Mouse (Mus musculus) hindbrain, embryonic 15.5 days (tissue): Measurements from ENCODE around the gene Gm11037. TPM values are rescaled to one million over a fixed set of nuclear protein-coding genes. Genes with fewer than 3 reads are reported as not detected.
A peak's percentile ranks its signal among the peaks of the same experiment; 100 is the strongest.

Experiments
- ATAC-seq: fragments of 200-750 bp; cut with Nextera tagmentation; 2 replicates; pipeline ENCODE4 v1.8.0; 2017; ENCODE audit warnings: low read depth, moderate number of reproducible peaks, moderate TSS enrichment; ENCODE audit not compliant: low FRiP score
- H3K27ac ChIP-seq: fragments of 300-500 bp; sonication (generic); replicated peaks from 2 replicates; pipeline ENCODE4 v1.5.1; 2015; ENCODE audit warnings: mild to moderate bottlenecking, inconsistent platforms
- H3K27me3 ChIP-seq: fragments of 300-500 bp; sonication (generic); 2 replicates; pipeline ENCODE4 v1.6.1; 2015; ENCODE audit warnings: control low read depth, inconsistent platforms
- H3K36me3 ChIP-seq: fragments of 300-500 bp; sonication (generic); 2 replicates; pipeline ENCODE4 v1.6.1; 2015; ENCODE audit warnings: control low read depth, inconsistent platforms
- H3K4me1 ChIP-seq: fragments of 300-500 bp; sonication (generic); replicated peaks from 2 replicates; pipeline ENCODE4 v1.6.1; 2015; ENCODE audit warnings: control low read depth, inconsistent platforms
- H3K4me2 ChIP-seq: fragments of 300-500 bp; sonication (generic); 2 replicates; pipeline ENCODE4 v1.6.1; 2015; ENCODE audit warnings: moderate library complexity, mild to moderate bottlenecking, inconsistent platforms
- H3K4me3 ChIP-seq: fragments of 300-500 bp; sonication (generic); 2 replicates; pipeline ENCODE4 v1.5.1; 2015; ENCODE audit warnings: mild to moderate bottlenecking, inconsistent platforms
- H3K9ac ChIP-seq: fragments of 300-500 bp; sonication (generic); 2 replicates; pipeline ENCODE4 v1.6.1; 2015; ENCODE audit warnings: inconsistent platforms
- H3K9me3 ChIP-seq: fragments of 300-500 bp; sonication (generic); 2 replicates; pipeline ENCODE4 v1.6.1; 2016; ENCODE audit warnings: control low read depth, inconsistent platforms
- WGBS: fragments of 180-500 bp; shearing (Covaris S2); methylation state at CpG from one replicate; pipeline ENCODE4 v1.1.7; 2015; 5-methylcytosine and 5-hydroxymethylcytosine counted together
- polyA plus RNA-seq: library from polyadenylated mRNA; unstranded; fragments of >200 nt; fragmentation: Nextera tagmentation; extraction: Ambion mirVana; gene quantifications from 2 replicates; pipeline ENCODE4 v1.2.1, GENCODE M21; 2015

The Gm11037 gene
- not detected in 2 replicates for polyA plus RNA-seq

GRCm38 (mm10) chr2:131132930-131133547 lies at the start of gene Gm11037:
TSS of gene Gm11037 (plus strand) at chr2:131133497.
- Histone ChIP-seq H3K9me3 (no peaks in the 10 kb centered on the region), H3K27ac (no peak within 1 kb of the TSS), H3K4me1 (no peaks in the 10 kb centered on the region), H3K4me3 (no peak within 1 kb of the TSS), H3K4me2 (no peak within 1 kb of the TSS), H3K27me3 (no peaks in the 10 kb centered on the region), H3K36me3 (no peaks in the 10 kb centered on the region), H3K9ac (no peak within 1 kb of the TSS)
- 80% methylated on average over 9 of the region's 9 CpGs for WGBS
- no peak for ATAC-seq

- Histone ChIP-seq H3K27me3 (no peaks in the 10 kb centered on the region), H3K9me3 (no peaks in the 10 kb centered on the region), H3K4me2 (no peak overlapping the region), H3K36me3 (no peaks in the 10 kb centered on the region), H3K4me1 (no peaks in the 10 kb centered on the region), H3K9ac (no peak overlapping the region), H3K27ac (no peak overlapping the region), H3K4me3 (no peak overlapping the region)
- ATAC-seq: no peak
- 85% methylated on average over 4 of the region's 4 CpGs for WGBS
These were observed 49.1 kb upstream of the Gm11037 start for GRCm38 (mm10) chr2:131084206-131084605.

- 88% methylated on average over 11 of the region's 11 CpGs for WGBS
- H3K27ac ChIP-seq: no peak within 1 kb of the TSS
- H3K9me3 ChIP-seq: no peaks in the 10 kb centered on the region
- ATAC-seq: no peak
- H3K4me2 ChIP-seq: no peak within 1 kb of the TSS
- H3K27me3 ChIP-seq: no peaks in the 10 kb centered on the region
- H3K4me3 ChIP-seq: no peak within 1 kb of the TSS
- H3K9ac ChIP-seq: no peak within 1 kb of the TSS
- no peaks in the 10 kb centered on the region for H3K4me1 ChIP-seq
- H3K36me3 ChIP-seq: no peaks in the 10 kb centered on the region
These were observed 46.5 kb upstream of the Gm11037 start, which contains the start of gene Siglec1 for GRCm38 (mm10) chr2:131086667-131087390. TSS of gene Siglec1 (minus strand) at chr2:131086765.

GRCm38 (mm10) chr2:131088581-131088980 lies 44.7 kb upstream of the Gm11037 start:
- no peaks in the 10 kb centered on the region for H3K36me3 ChIP-seq
- H3K4me1 ChIP-seq: no peaks in the 10 kb centered on the region
- H3K9me3 ChIP-seq: no peaks in the 10 kb centered on the region
- no peak overlapping the region for H3K4me2 ChIP-seq
- no peak overlapping the region for H3K4me3 ChIP-seq
- H3K9ac ChIP-seq: no peak overlapping the region
- ATAC-seq: no peak
- no peak overlapping the region for H3K27ac ChIP-seq
- WGBS: 82% methylated on average over 4 of the region's 4 CpGs
- H3K27me3 ChIP-seq: no peaks in the 10 kb centered on the region

- no peaks in the 10 kb centered on the region for H3K27me3 ChIP-seq
- no peaks in the 10 kb centered on the region for H3K9me3 ChIP-seq
- ATAC-seq: no peak
- WGBS: 96% methylated on average over 1 of the region's 1 CpGs
- no peak overlapping the region for H3K27ac ChIP-seq
- no peak overlapping the region for H3K4me3 ChIP-seq
- H3K4me1 ChIP-seq: no peaks in the 10 kb centered on the region
- H3K36me3 ChIP-seq: no peaks in the 10 kb centered on the region
- H3K9ac ChIP-seq: no peak overlapping the region
- H3K4me2 ChIP-seq: no peak overlapping the region
These were observed 43.7 kb upstream of the Gm11037 start for GRCm38 (mm10) chr2:131089634-131090033.

- no peak for ATAC-seq
- WGBS: 84% methylated on average over 3 of the region's 3 CpGs
- no peaks in the 10 kb centered on the region for H3K27me3 ChIP-seq
- no peaks in the 10 kb centered on the region for H3K4me1 ChIP-seq
- H3K9ac ChIP-seq: no peak overlapping the region
- no peak overlapping the region for H3K4me3 ChIP-seq
- no peak overlapping the region for H3K27ac ChIP-seq
- H3K36me3 ChIP-seq: no peaks in the 10 kb centered on the region
- H3K9me3 ChIP-seq: no peaks in the 10 kb centered on the region
- no peak overlapping the region for H3K4me2 ChIP-seq
These were observed 42.4 kb upstream of the Gm11037 start for GRCm38 (mm10) chr2:131090852-131091251.

GRCm38 (mm10) chr2:131093577-131093976 lies 39.7 kb upstream of the Gm11037 start:
- Histone ChIP-seq H3K4me1 (no peaks in the 10 kb centered on the region), H3K36me3 (no peaks in the 10 kb centered on the region), H3K9me3 (no peaks in the 10 kb centered on the region), H3K4me2 (no peak overlapping the region), H3K27ac (no peak overlapping the region), H3K9ac (no peak overlapping the region), H3K4me3 (no peak overlapping the region), H3K27me3 (no peaks in the 10 kb centered on the region)
- 88% methylated on average over 5 of the region's 5 CpGs for WGBS
- no peak for ATAC-seq

- no peaks in the 10 kb centered on the region for H3K36me3 ChIP-seq
- no peak overlapping the region for H3K4me2 ChIP-seq
- no peaks in the 10 kb centered on the region for H3K27me3 ChIP-seq
- H3K9ac ChIP-seq: no peak overlapping the region
- H3K4me3 ChIP-seq: no peak overlapping the region
- ATAC-seq: peak; percentile 59; the same call in 1 of the 2 replicates
- H3K4me1 ChIP-seq: no peaks in the 10 kb centered on the region
- 3% methylated on average over 1 of the region's 1 CpGs for WGBS
- no peak overlapping the region for H3K27ac ChIP-seq
- no peaks in the 10 kb centered on the region for H3K9me3 ChIP-seq
These were observed 38.5 kb upstream of the Gm11037 start for GRCm38 (mm10) chr2:131094823-131095222.

GRCm38 (mm10) chr2:131096101-131096795 lies 37.0 kb upstream of the Gm11037 start:
- no peaks in the 10 kb centered on the region for H3K4me1 ChIP-seq
- peak overlapping the region; percentile 20; the same call in 1 of the 2 replicates for H3K27ac ChIP-seq
- no peaks in the 10 kb centered on the region for H3K9me3 ChIP-seq
- WGBS: 14% methylated on average over 9 of the region's 9 CpGs
- no peaks in the 10 kb centered on the region for H3K27me3 ChIP-seq
- H3K4me2 ChIP-seq: no peak overlapping the region
- H3K4me3 ChIP-seq: no peak overlapping the region
- no peak for ATAC-seq
- no peak overlapping the region for H3K9ac ChIP-seq
- H3K36me3 ChIP-seq: no peaks in the 10 kb centered on the region

GRCm38 (mm10) chr2:131097087-131097486 lies 36.2 kb upstream of the Gm11037 start:
- Histone ChIP-seq H3K4me3 (no peak overlapping the region), H3K4me1 (no peaks in the 10 kb centered on the region), H3K27me3 (no peaks in the 10 kb centered on the region), H3K27ac (no peak overlapping the region), H3K4me2 (no peak overlapping the region), H3K36me3 (no peaks in the 10 kb centered on the region), H3K9me3 (no peaks in the 10 kb centered on the region), H3K9ac (no peak overlapping the region)
- ATAC-seq: no peak
- WGBS: 91% methylated on average over 4 of the region's 4 CpGs

GRCm38 (mm10) chr2:131101530-131101929 lies 31.8 kb upstream of the Gm11037 start:
- Histone ChIP-seq H3K27ac (no peak overlapping the region), H3K27me3 (no peaks in the 10 kb centered on the region), H3K4me1 (no peaks in the 10 kb centered on the region), H3K9ac (no peak overlapping the region), H3K9me3 (no peaks in the 10 kb centered on the region), H3K4me3 (no peak overlapping the region), H3K36me3 (no peaks in the 10 kb centered on the region), H3K4me2 (no peak overlapping the region)
- WGBS: 62% methylated on average over 3 of the region's 3 CpGs
- no peak for ATAC-seq

GRCm38 (mm10) chr2:131104021-131104420 lies 29.3 kb upstream of the Gm11037 start:
- Histone ChIP-seq H3K4me3 (no peak overlapping the region), H3K27ac (no peak overlapping the region), H3K4me2 (no peak overlapping the region), H3K9ac (no peak overlapping the region), H3K27me3 (no peaks in the 10 kb centered on the region), H3K4me1 (no peaks in the 10 kb centered on the region), H3K9me3 (no peaks in the 10 kb centered on the region), H3K36me3 (no peaks in the 10 kb centered on the region)
- WGBS: 89% methylated on average over 4 of the region's 4 CpGs
- ATAC-seq: no peak
